Mouse (Mus musculus) layer of hippocampus, adult 2 months (tissue): ENCODE measurements at regions not wholly inside any gene's neighbourhood (a gene's known extent, or its start where the extent isn't known, plus 50 kb on each side); places are given as distances from the start of the nearest gene placed in this dataset.

Source experiments
- DNase-seq, 2 experiments: peaks; one replicate each; pipeline ENCODE4 v3.0.0; 2022; ENCODE audit warnings: low spot score in 2 of 2
- H3K27ac ChIP-seq: fragments of 200-600 bp; 2 replicates; pipeline ENCODE4 v1.8.1; 2022
- H3K4me3 ChIP-seq: fragments of 200-600 bp; 2 replicates; pipeline ENCODE4 v1.8.1; 2022; ENCODE audit warnings: mild to moderate bottlenecking
- CTCF ChIP-seq: fragments of 200-600 bp; conservative IDR thresholded peaks from 2 replicates; pipeline ENCODE4 v1.8.1; 2022; ENCODE audit warnings: antibody characterized with exemption, mild to moderate bottlenecking, moderate library complexity

DNA sequence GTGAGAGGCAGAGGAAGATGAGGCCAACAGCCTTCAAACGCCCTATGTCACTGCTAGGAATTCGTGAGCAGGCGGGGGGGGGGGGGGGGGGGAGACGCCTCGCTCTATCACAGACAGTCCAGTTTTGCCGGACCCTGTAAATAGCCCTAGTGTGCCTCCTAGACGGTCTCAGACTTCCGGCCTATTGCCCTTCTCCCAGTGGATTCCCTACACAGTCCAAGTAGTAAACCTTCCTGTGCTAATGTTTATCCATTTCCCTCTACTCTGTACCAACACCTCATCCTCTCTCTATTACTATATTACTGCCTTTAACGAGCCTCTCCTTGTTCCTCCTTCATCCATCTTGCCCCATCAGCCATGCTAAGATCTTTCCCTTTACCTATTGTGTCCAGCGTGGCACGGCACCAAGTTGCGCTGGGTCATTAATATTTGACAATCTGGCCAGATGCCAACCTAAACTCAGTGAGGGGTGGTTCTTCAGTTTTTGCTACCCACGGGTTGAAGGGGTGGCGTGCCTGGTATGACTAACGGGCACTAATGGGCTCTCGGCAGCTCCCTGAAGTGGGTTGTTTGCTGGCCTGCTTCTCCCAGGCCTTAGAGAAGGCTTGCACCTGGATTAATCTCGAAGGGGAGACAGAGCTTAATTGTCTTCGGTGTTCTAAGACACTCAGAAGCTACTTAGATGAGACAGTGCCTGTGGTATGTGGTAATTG, 220.0 kb upstream of the Tmem45b start:
- DNase-seq, result no peak
- no peak for TF ChIP-seq CTCF
- Histone ChIP-seq H3K4me3 (no peak overlapping the region), H3K27ac (no peak overlapping the region)

DNA sequence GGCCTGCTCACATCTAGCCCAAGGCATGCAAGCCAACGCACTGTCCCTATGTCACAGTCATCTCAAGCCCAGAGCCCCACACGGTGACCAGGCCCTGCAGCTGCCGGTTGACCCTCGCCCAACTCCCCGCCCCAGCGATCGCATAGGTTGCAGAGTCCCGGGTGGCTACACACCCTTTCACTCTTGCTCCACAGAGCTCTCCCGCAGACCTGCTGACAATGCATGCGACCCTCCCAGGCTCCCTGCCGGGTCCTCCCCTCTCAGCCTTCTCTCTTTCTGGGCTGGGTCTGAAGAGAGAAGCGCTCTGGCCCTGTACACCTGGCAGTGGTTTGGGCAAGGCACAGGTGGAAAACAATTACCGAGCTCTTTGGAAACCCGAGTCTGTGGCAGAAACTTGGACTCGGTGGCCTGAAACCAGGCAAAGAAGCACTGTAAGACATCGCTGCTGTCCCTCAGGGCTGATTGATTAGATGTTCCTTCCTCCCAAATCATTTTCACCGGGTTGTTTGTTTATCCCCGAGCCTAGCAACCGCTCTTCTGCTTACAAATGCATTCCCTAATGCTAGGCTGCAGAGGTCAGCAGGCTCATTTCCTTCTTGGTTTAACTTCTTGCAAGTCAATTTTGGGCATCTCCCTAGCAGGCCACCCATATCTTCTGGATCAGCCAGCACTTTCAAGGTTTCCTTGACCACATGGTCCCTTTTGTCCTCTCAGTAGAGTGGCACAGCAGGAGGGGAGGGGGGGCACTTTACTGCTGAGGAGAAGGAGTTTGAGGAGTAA, 219.2 kb upstream of the Tmem45b start:
- no peak overlapping the region for H3K4me3 ChIP-seq
- TF ChIP-seq CTCF, result no peak
- DNase-seq, result no peak
- H3K27ac ChIP-seq, result no peak overlapping the region

DNA sequence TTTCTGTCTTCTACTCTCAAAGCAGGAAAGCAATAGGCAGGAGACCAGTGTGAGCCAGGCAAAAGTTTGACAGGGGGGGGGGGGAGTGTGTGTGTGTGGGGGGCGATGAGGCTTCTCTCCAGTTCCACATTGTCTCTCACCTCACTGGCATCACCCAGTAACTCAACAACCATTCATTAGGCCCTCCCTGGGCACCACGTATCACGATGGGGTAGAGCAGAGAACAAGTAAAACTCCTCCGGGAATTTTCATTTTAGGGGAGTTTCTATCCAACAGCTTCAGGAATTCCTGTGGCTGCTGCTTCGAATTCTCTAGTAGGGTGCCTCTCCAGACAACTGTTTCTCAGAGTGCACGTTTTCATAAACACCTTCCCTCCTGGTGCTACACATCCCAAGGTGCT, 218.6 kb upstream of the Tmem45b start:
- DNase-seq, result no peak
- no peak for TF ChIP-seq CTCF
- Histone ChIP-seq H3K27ac (no peak overlapping the region), H3K4me3 (no peak overlapping the region)

DNA sequence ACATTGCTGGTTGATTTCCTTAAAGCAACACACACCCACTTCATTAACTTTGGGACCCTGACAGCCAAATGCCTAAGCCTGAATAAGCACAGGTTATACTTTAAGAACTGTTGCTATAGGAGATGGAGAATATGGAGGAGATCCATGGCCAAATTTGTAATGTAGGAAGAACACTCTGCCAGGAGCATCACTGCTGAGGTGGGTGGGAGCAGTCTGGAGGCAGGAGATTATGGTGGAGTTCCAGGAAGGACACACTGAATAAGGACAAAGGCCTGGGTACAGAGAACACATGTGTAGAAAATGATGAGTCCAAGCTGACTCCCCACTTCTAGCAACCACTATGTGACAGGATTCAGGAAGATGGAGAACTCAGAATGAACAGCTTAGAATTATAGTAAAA, 212.9 kb upstream of the Tmem45b start:
- TF ChIP-seq CTCF, result no peak
- Histone ChIP-seq H3K27ac (no peak overlapping the region), H3K4me3 (no peak overlapping the region)
- no peak for DNase-seq

DNA sequence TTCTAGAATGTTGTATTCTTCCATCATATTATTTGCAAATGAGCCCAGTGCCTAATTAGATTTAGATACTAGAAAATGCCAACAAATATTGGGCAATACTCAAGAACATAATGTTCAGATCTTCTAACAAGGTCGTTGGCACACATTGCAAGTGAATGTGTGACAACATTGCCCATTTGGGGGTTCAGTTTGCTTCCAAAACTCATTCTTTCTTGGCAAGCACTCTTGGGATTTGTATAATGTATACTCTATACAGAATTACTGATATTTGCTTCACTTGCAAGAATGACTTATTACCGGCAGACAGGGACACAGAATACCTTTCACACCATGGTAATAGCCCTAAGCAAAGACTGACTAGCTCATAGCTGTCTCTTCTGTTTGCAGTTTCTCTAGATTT, 194.8 kb upstream of the Tmem45b start:
- TF ChIP-seq CTCF, result no peak
- no peak overlapping the region for H3K4me3 ChIP-seq
- no peak for DNase-seq

DNA sequence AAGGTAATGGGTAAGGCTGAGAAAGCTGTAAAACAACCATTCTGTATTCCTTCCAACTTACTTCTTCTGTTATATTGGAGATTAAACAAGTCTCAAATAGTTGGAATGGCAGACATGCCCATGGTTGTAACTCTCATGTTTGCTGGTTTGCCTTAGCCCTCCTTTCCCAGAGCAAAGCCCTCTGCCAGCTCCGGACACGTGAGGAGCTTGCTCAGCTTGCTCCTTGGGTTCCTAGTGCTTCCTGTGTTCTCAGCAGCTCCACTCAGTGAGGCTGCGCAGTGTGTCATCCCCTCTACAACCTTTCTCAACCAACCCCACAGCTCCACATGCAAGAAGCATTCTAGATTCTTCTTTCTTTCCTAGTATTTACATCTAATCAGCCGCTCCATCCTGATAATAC, 193.3 kb upstream of the Tmem45b start:
- TF ChIP-seq CTCF, result no peak
- H3K27ac ChIP-seq, result no peak overlapping the region
- DNase-seq, result no peak
- no peak overlapping the region for H3K4me3 ChIP-seq

More for the DNA sequence above, 194.8 kb upstream of the Tmem45b start:
- no peak overlapping the region for H3K27ac ChIP-seq

DNA sequence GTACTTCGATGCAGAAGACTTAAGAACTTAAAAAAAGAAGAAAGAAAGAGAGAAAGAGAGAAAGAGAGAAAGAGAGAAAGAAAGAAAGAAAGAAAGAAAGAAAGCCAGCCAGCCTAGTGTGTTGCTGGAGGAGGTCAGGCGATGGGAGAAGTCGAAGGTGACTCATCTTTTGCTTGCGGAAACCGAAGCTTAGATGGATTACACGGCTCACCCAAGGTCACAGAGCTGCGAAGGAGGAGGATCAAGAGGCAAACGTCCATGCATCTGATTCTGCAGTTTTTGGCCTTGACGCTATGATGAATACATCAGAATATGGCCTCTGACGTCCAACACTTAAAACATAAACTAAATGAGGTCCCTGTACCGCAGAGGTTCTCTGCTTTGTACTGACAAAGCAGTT, 192.4 kb upstream of the Tmem45b start:
- no peak for DNase-seq
- Histone ChIP-seq H3K27ac (no peak overlapping the region), H3K4me3 (no peak overlapping the region)
- no peak for TF ChIP-seq CTCF

DNA sequence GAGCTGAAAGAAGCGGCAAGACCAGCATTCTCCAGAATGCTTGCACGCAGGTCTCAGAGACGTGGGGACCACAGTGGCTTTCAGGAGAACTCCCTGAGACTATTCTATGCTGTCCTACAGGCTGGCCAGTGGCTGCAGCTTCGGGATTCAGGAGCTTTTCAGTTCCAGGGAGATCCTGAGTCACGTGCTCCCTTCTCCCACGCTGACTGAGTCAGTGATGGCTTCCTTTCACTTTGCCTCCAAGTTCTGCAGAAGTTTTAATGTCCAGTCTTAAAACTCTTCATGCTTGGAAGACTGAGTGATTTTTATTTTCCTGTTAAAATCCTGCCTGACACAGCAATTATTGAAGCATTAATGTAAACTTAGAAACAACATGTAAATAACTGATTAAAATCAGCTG, 190.5 kb upstream of the Tmem45b start:
- H3K4me3 ChIP-seq, result no peak overlapping the region
- TF ChIP-seq CTCF, result no peak
- DNase-seq, result no peak
- no peak overlapping the region for H3K27ac ChIP-seq

DNA sequence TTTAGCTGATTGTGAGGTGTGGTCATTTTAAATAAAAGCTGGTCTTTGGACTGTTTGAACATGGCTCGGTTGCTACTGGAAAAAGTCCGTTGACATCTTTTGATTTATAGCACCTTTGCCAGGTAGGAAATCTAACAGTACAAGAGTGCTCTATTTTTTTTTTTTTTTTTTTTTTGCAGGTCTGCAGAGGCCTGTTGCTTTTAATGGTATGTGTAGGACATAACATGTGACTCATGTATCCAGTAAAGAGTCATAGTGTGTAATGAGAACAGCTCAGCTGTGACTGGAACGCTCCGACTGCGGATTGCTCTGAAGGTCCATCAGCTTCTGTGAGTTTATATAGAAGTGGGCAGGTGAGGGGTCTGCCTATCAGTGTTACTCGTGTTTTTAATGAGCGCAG, 190.0 kb upstream of the Tmem45b start:
- TF ChIP-seq CTCF, result no peak

DNA sequence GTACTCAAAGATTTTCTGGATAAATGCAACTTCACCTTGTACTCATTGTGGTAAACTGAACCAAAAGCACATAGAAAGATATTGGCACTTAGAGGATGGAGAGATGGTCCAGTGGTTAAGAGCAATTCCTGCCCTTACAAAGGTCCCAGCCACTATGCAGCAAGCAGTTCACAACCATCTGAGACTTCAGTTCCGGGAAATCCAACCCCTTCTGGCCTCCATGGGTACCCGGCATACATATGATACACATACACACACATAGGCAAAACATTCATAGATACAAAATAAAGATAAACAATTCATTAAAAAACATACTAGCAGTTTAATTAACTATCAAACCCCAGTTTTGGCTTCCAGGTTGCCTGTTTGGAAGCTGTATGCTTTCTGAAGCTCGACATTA, 189.5 kb upstream of the Tmem45b start:
- H3K27ac ChIP-seq, result no peak overlapping the region
- TF ChIP-seq CTCF, result no peak
- H3K4me3 ChIP-seq, result no peak overlapping the region

More for the DNA sequence above, 190.0 kb upstream of the Tmem45b start:
- H3K4me3 ChIP-seq, result no peak overlapping the region
- DNase-seq, result no peak
- H3K27ac ChIP-seq, result no peak overlapping the region

DNA sequence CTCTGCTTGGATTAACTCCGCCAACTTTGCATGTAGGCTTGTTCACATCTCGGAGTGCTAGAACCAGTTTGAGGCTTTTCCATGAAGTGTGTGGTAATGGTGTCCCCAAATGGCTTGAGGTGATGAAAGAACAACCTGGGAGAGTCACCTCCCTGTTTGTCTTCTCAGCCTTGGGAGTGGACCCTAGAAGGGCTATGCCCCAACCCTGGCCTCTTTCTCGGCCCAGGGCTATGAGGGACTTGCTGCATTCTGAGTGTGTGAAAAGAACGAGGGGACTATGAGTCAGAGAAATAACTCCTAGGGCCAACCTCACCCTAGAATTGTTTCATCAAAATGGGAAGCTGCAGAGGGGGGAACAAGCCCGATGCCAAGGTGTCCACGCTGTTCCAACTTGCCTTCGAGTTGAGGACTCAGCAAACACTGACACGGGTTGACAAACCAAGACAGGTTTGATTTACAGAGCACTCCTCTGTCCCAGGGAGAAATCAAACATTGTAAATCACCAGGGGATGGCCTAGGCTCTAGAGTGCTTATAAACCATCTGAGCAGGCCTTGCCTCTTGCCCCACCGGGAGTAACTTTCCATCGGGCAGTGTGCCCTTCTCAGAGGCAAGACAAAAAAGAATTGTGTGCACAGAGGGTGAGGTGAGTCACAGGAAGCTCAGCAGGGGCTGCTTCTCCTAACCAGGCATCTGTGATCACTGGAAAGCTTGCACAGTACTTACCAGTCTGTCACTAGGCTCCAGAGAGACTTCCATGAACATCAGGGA, 186.3 kb upstream of the Tmem45b start:
- no peak overlapping the region for H3K27ac ChIP-seq
- H3K4me3 ChIP-seq, result no peak overlapping the region
- TF ChIP-seq CTCF, result no peak
- no peak for DNase-seq

More for the DNA sequence above, 189.5 kb upstream of the Tmem45b start:
- DNase-seq, result no peak

DNA sequence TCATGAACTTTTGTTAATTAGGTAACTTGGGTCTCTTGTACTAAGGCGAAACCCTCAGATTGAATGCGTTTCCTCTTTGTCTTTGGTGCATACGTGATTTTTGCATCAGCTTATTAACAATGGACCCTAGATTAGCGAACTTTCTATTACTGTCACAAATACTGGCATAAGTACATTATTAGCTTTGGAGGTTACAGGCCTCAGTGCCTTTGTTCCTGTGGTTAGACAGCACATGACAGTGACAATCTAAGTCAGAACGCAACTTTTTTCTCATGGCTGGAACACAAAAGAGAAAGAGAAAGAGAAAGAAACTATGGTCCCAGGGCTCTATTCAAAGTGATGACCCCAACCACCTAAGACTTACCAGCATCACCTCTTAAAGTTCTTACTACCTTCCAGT, 184.8 kb upstream of the Tmem45b start:
- Histone ChIP-seq H3K27ac (no peak overlapping the region), H3K4me3 (no peak overlapping the region)
- no peak for DNase-seq
- TF ChIP-seq CTCF, result no peak

DNA sequence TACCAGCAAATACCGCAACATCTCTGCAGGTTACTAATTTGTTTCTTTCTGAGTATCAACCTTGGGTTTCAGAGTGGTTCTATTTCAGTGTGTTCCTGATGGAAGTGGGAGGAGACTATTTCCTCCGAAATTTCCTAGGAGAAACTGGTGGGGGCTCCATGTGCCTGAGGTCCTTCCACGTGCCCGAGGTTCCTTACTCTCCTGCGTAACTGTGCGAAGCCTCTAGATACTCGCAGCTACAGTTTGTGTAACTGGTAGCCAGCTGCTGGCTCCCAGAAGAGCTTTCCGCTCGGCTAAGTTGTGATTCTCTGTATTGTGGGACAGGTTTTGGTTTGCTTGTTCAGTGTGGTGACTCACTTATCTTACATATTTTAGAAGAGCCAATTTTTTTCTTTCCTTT, 184.3 kb upstream of the Tmem45b start:
- no peak for TF ChIP-seq CTCF
- DNase-seq, result no peak
- H3K4me3 ChIP-seq, result no peak overlapping the region
- H3K27ac ChIP-seq, result no peak overlapping the region
